Mouse (Mus musculus): ENCODE data around the gene Zfp719.

DNA sequence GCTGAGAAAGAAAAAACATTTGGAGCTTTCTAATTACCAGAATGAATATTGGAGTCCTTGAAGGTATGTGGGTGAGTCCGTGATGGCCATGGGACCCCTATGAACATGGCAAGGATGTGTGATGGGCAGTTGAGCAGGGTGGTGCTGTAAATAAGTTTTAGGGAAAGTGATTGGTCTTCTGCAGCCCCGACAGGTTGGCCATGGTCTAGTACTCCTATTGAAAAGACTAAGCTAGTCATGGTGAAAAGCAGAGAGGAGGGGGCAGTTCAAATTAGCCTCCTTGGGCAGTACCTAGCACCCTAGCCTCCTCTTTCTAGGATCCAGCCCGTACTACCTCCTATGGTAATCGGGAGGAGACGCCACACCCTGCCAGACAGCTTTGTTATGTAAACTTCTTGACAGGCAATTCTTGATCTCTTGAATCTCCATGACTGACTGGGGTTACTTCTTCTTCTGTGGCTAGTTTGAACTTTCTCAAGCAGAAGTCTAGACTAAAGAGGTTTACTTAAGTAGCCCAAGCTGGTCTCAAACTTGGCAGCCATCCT lies 28.4 kb downstream of the Zfp719 start:
- TF ChIP-seq EP300 (IDR thresholded peaks at IDR 0.05; ENCODE audit: low read depth) (no peak), CTCF (IDR thresholded peaks at IDR 0.05; ENCODE audit: low read depth) (no peak)

Data from liver, postnatal 0 days (tissue).